Mouse (Mus musculus) small intestine, adult 2 months (tissue): ENCODE results near the gene Aspg.

Source experiments
- CTCF ChIP-seq: fragments of 200-500 bp; IDR thresholded peaks from 2 replicates; pipeline ENCODE4 v1.5.1; 2012; ENCODE audit warnings: low read depth, mild to moderate bottlenecking, control low read depth, inconsistent platforms, low read length, moderate library complexity, mixed read lengths; ENCODE audit not compliant: insufficient replicate concordance, insufficient read length; ENCODE audit errors: extremely low read depth
- POLR2A ChIP-seq: fragments of 200-500 bp; IDR thresholded peaks from 2 replicates; pipeline ENCODE4 v1.6.1; 2012; ENCODE audit warnings: low read depth, mild to moderate bottlenecking, control low read depth, inconsistent platforms, low read length, moderate library complexity

GRCm38 (mm10) chr12:112080911-112081310, 25.6 kb upstream of the Aspg start:
- TF ChIP-seq CTCF, result no peak
- TF ChIP-seq POLR2A, result no peak
